Mouse (Mus musculus): ENCODE measurements around the gene Ccdc191. TPM values are rescaled to one million over a fixed set of nuclear protein-coding genes. Genes with fewer than 3 reads are reported as not detected.
A peak's percentile ranks its signal among the peaks of the same experiment; 100 is the strongest.

Ccdc191 gene
- polyA plus RNA-seq, 1 experiment = 1.5 TPM

DNA sequence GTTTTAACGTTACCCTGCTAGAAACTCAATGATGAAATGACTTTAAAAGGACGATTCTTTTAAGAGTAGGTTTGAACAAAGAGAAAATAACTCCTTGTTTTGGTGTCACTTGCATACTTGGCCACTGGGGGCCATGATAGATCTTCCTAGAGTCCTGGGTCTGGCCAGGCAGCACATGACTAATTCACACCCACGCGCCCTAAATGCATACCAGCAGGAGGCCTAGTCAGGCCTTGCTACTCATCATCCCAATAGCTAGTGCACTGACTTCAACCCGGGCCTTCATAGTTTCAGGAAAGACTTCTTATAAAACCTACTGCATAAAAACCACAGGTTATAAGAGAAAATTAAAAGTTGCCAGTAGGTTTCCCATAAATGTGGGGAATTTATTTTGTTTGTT lies 112.5 kb downstream of the Ccdc191 start:
- Histone ChIP-seq H3ac (ENCODE audit: control insufficient read depth, insufficient read length) (no peak overlapping the region), H3K79me2 (ENCODE audit: control insufficient read depth, insufficient read depth) (no peaks in the 10 kb centered on the region), H3K4me3 (no peak overlapping the region), H3K27me3 (ENCODE audit: control insufficient read depth, insufficient read depth, insufficient read length) (peaks cover under 1% of the 10 kb centered on the region), H3K36me3 (ENCODE audit: control insufficient read depth, insufficient read depth) (no peaks in the 10 kb centered on the region), H3K4me2 (ENCODE audit: low read depth) (no peak overlapping the region)
- TF ChIP-seq MYOD1 (IDR thresholded peaks at IDR 0.05; ENCODE audit: control insufficient read depth in 1 of 3, insufficient read length in 2 of 3, low read depth in 2 of 3) = no peak
- TF ChIP-seq USF1 (IDR thresholded peaks at IDR 0.05; ENCODE audit: low read depth) = peak; percentile 72

- no peak overlapping the region for H3K4me2 ChIP-seq (ENCODE audit: low read depth)
- no peak overlapping the region for H3K4me3 ChIP-seq
- no peak overlapping the region for H3ac ChIP-seq (ENCODE audit: control insufficient read depth, insufficient read length)
- no peaks in the 10 kb centered on the region for H3K79me2 ChIP-seq (ENCODE audit: control insufficient read depth, insufficient read depth)
- H3K36me3 ChIP-seq (ENCODE audit: control insufficient read depth, insufficient read depth) = no peaks in the 10 kb centered on the region
- no peaks in the 10 kb centered on the region for H3K27me3 ChIP-seq (ENCODE audit: control insufficient read depth, insufficient read depth, insufficient read length)
- TF ChIP-seq CEBPB (IDR thresholded peaks at IDR 0.05; ENCODE audit: insufficient read depth, poor library complexity, severe bottlenecking) (no peak), TCF12 (IDR thresholded peaks at IDR 0.05; ENCODE audit: insufficient read depth, poor library complexity, severe bottlenecking) (no peak), POLR2A (IDR thresholded peaks at IDR 0.05; ENCODE audit: insufficient read length, low read depth) (no peak), REST (IDR thresholded peaks at IDR 0.05; ENCODE audit: insufficient read depth, insufficient read length) (no peak), MYOD1 (IDR thresholded peaks at IDR 0.05; ENCODE audit: control insufficient read depth in 1 of 3, insufficient read length in 2 of 3, low read depth in 2 of 3) (no peak), TCF3 (IDR thresholded peaks at IDR 0.05; ENCODE audit: insufficient read length, low read depth) (no peak), E2F4 (IDR thresholded peaks at IDR 0.05; ENCODE audit: insufficient read depth) (no peak), USF1 (IDR thresholded peaks at IDR 0.05; ENCODE audit: low read depth) (no peak), MAX (IDR thresholded peaks at IDR 0.05; ENCODE audit: low read depth) (no peak), POLR2AphosphoS2 (IDR thresholded peaks at IDR 0.05; ENCODE audit: insufficient read length, low read depth) (no peak), SRF (IDR thresholded peaks at IDR 0.05; ENCODE audit: control insufficient read depth, insufficient read length, low read depth) (no peak), MYOG (IDR thresholded peaks at IDR 0.05; ENCODE audit: control insufficient read depth in 1 of 3, insufficient read depth in 1 of 3, insufficient read length in 2 of 3, low read depth in 2 of 3) (no peak)
These were observed 121.4 kb downstream of the Ccdc191 start for GRCm38 (mm10) chr16:44011010-44011409.

Other genes starting within 250 kb of the Ccdc191 start
- 2.2 TPM for gene Tigit, start 225.7 kb upstream of the Ccdc191 start, polyA plus RNA-seq (2012; fragmentation: generic; extraction: Trizol)
- not detected for gene Drd3, start 135.8 kb upstream of the Ccdc191 start, polyA plus RNA-seq (2012; fragmentation: generic; extraction: Trizol)
- 9.5 TPM for gene Qtrt2, start 37.0 kb downstream of the Ccdc191 start, polyA plus RNA-seq (2012; fragmentation: generic; extraction: Trizol)
- not detected for gene Zdhhc23, start 90.0 kb downstream of the Ccdc191 start, polyA plus RNA-seq (2012; fragmentation: generic; extraction: Trizol)
- gene Gramd1c, start 173.5 kb downstream of the Ccdc191 start, polyA plus RNA-seq (2012; fragmentation: generic; extraction: Trizol) = 0.06 TPM
- 28.7 TPM for gene Atp6v1a, start 249.9 kb downstream of the Ccdc191 start, polyA plus RNA-seq (2012; fragmentation: generic; extraction: Trizol)